Mouse (Mus musculus): ENCODE measurements around the gene Sh2d5.

Sh2d5 gene

DNA sequence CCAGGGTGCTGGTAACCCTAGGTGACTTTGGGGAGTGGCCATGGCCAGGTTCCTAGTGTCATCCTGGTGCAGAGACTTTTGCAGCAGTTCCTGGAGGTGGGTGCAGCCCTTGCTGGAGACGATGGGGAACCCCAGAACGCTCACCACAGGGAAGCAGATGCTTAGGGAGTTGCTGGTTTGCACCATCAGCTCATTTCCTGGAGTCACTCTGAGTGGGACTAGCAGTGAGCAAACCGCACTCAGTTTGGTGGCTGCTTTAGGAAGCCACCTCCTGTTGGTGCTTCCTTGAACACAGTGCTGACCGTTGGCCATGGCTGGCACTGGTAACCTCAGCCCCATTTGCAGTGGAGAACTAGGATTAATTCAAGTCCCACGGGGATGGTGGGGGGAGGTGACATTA lies 9.3 kb downstream of the Sh2d5 start:
- DNase-seq (ENCODE audit: low spot score in 2 of 2) = peak in 1 of 2 experiments; percentile 8

DNA sequence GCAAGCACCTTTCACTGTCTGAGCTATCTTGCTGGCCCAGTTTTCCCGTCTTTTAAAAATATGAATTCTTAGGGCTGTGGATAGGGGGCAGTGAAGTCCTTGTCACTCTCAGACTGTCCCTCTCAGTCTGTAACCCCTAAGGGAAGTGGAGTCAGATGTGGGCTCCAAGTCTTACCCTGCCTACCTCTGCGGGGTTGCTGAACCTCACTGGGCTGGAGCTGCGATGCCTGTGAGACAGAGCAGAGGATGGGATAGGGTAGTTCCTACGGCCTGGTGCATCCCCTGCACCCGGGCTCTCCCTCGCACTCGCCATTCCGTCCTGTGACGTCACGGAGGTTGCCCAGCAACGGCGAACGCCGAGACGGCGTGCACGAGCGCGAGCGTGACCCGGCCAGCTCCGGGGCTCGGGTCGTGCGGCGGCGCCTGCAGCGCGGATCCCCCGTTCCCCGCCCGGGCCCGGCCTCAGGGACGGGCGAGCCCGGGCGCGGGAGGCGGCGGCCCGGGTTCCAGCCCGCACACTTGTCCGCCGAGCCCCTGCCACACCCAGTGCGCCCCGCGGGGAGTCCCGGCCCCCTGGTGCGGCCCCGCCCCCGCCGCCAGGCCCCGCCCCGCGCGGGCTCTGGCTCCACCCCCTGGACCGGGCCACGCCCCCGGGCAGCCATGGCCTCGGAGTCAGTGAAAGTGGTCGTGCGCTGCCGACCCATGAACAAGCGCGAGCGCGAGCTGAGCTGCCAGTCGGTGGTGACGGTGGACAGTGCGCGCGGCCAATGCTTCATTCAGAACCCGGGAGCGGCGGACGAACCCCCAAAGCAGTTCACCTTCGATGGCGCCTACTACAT lies 11.9 kb downstream of the Sh2d5 start:
- peak; percentile 79 to 91 for DNase-seq (ENCODE audit: low spot score in 2 of 2)

DNA sequence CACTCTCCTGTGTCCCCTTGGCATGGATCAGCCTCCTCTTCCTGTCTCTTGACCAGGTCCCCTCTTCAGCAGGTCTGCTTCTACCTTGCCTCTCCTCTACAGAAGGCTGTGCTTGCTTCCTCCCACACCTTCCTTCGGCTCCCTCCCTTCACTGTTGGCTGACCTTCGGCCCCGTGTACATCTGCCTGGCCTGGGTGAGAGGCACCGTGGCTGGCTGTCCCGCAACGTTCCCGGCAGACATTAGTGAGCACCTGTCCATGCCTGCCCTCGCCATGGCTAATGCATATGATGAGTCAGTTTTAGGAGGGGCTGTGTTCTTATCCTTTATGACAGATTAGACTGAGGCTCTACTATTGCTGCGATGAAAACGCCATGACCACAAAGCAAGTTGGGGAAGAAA lies 17.7 kb downstream of the Sh2d5 start:
- no peak for DNase-seq (ENCODE audit: low spot score in 2 of 2)

DNA sequence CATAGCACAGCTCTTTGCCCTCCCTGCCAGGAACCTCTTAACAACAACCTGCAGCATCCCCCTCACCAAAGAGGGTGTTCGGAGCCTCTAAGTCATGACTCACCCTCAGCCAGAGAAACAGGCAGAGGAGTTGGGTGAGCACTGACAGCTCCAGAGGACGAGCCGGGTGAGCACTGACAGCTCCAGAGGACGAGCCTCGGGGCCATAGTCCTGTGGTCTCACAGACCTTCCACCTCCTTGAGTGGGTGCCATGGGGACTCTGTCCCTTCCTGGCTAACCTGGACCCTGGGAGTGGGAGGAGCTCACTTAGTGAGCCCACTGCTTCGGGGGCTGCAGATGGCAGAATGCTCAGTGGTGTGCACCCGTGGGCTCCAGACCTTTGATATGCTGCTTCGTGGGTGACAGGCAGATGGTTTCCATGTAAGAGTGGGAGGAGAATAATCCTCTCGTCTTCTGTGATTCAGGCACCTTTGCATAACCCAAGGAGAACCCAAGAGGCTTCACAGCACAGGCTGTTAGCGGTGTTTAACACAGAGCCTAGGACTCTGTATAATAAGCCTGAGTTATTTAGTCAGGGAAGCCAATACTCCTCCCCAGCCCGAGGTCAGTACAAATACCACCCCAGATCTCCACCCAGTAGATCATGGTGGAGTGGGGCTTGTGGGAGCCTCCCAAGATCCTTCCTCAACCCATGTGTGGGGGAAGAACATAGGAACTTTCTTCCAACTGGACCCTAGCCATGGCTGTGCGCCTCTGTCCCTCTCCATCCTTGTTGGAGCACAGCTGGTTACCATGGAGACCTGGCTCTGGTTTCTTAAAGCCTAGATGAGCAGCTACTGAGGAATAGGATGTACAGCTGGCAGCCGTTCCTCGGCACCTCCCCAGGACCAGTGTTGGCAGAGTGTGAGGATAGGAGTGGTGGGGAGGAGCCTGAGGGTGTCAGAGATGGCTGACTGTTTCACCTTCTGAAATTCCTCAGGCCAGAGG lies 22.1 kb downstream of the Sh2d5 start:
- DNase-seq (ENCODE audit: low spot score in 2 of 2) = peak in 1 of 2 experiments; percentile 53

DNA sequence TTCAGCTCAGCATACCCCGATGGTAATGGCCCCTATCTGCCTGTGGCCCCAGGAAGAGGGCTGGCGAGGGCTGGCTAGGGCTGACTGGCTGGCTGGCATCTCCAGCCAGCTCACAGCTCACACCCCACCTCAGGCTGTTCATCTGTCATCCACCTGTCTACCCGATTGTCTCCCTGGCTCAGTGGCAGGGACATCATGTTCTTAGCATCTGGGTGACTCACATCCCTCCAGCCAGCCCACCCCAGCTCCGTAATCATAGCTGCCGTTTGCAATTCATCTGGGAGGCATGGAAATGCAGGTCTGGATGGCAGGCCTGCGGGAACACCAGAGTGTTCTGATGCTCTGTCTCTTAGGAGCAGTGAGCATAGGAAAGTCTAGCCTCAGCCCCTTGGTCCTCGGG lies 28.1 kb downstream of the Sh2d5 start:
- DNase-seq (ENCODE audit: low spot score in 2 of 2) = no peak

DNA sequence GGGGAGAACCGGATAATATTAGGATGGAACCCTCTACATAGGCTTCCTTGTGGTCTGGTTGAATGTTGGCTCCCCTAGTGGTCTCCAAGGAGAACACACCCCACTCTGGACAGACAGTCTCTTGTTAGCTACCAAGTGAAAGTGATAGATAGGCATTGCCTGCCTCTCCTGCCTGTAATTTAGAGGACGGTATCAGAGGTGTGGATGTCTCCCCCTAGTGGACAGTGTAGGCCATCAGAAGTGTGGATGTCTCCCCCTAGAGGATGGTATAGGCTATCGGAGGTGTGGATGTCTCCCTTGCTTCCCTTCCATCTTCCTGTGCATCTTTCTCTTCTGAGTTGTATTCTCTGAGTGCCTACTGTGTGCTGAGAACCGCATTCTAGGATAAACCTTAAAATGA lies 32.6 kb downstream of the Sh2d5 start:
- DNase-seq (ENCODE audit: low spot score in 2 of 2) = peak; percentile 47 to 55

DNA sequence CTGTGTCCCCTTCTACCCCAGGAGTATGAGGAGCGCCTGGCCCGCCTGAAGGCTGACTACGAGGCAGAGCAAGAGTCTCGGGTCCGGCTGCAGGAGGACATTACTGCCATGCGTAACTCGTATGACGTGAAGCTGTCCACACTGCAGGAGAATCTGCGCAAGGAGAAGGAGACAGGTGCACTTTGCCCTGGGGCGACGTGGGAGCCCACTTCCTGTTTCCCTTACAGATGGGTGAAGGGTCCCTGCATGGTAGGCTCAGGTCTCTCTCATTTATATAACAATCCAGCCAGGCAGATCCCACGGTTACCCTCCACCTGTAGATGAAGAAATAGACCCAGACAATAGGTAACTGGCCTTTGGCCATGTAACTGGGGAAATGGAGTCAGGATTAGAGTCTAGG lies 36.2 kb downstream of the Sh2d5 start:
- DNase-seq (ENCODE audit: low spot score in 2 of 2) = no peak

DNA sequence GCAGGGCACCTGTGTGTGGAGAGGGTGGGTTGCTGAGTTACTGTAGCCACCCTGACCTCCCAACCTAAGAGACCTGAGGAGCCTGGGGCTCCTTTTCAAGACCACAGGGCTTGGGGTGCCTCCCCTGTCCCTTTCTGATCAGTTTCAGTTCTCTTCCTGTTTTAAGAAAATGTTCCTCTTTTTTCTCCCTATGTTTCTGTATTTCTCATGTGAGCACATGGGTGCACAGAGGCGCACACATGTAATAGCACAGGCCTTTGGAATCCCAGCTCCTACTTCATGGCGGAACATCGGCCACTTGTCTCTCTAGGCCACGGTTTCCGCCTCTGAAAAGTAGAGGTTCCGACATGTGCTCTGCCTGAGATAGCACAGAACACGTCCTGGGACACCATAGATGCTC lies 38.5 kb downstream of the Sh2d5 start:
- DNase-seq (ENCODE audit: low spot score in 2 of 2) = no peak

DNA sequence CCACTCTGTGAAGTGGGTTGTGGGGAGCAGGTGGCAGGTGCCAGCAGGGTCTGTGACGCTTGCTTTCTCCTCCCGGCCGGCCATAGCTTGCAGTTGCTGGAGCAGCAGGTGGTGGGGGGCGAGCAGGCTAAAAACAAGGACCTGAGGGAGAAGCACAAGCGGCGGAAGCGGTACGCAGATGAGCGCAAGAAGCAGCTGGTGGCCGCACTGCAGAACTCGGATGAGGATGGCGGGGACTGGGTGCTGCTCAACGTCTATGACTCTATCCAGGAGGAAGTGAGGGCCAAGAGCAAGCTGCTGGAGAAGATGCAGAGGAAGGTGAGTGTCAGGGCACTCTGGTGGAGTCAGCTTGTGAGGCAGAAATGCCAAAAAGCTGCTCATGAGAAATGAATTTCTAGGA lies 41.8 kb downstream of the Sh2d5 start:
- no peak for DNase-seq (ENCODE audit: low spot score in 2 of 2)

DNA sequence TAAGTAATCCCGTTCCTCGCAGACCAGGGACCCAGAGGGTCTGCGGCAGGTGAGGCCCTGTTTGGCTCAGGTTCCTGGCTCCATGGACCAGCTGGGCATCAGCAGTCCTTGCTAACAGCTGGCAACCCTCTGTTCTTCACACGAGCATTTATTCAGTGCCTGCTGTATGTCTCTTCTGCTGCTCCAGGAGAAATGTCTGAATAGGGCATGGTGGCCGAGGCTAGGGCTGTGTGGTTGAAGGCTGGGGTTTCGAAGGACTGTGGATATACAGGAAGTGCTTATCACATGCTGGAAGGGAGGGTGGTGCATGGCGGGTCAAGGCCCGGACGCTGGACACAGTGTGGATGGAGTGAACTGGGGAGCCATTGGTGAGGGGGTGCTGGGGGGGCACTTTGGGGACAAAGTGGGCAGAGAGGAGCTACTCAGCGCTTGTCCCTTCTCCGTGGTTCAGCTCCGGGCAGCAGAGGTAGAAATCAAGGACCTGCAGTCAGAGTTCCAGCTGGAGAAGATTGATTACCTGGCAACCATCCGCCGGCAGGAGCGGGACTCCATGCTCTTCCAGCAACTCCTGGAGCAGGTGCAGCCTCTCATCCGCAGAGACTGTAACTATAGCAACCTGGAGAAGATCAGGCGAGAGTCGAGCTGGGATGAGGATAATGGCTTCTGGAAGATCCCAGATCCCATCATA lies 43.2 kb downstream of the Sh2d5 start:
- DNase-seq (ENCODE audit: low spot score in 2 of 2) = no peak

DNA sequence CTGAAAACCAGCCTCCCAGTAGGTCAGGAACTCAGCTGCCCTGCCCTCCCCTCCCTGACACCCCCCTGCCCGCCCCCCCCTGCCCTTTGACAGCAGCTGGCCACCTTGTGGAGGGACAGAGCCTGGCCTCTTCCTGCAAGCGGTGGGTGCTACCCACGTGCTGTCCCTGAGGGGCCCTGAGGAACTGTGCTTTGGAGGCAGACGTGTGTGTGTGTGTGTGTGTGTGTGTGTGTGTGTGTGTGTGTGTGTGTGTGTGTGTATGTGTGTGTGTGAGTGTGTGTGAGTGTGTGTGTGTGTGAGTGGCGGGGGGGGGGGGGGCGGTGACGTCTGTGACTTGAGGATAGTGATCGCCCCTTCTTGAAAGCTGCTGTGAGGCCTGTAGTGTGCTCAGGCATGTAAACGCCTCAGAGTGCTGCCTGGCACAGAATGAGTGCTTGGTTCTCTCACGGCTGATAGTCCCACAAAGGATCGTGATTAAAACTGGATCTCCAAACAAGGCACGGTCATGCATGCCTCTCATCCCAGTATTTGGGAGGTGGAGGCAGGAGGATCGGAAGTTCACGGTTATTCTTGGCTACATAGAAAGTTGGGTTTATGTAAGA lies 43.8 kb downstream of the Sh2d5 start:
- DNase-seq (ENCODE audit: low spot score in 2 of 2) = no peak

DNA sequence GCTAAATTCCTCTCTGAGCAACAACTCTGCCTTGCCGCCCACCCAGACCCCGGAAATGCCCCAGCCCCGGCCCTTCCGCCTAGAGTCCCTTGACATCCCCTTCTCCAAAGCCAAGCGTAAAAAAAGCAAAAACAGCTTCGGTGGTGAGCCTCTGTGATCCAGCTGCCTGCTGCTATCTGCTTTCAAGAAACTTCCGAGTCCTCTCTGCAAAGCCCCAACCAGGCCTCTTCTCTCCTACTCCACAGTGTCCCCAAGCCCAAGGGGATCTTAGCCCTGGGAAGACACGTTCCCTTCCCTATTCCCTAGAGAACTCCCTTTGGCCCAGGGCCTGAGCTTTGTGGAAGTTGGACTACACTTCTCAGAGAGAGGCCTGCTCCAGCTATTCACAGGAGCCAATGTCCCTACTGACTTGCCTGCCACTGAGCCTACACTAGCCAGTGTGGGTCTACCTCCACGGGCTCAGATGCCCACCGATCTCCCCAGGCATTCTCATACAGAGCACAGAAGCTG lies 51.1 kb downstream of the Sh2d5 start:
- DNase-seq (ENCODE audit: low spot score in 2 of 2) = no peak

DNA sequence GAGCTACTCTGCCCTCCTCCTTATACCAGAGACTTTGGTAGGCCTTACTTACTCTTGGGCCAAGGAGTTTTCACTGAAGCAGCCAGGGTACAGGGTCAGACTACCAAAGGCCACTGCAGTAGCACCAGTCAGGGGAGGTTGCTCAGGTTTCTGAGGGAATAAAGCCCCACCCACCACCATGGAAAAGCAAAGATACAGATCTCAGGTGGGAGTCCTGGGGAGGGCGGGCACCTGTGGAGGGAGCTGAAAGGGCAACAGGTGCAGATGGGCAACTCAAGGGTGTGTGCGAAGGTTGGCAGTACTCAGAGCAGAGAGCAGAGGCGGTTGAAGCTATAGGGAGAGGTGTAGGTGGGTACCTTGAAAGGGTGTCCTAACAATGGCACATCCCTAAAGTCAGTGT lies 52.8 kb downstream of the Sh2d5 start:
- DNase-seq (ENCODE audit: low spot score in 2 of 2) = no peak

DNA sequence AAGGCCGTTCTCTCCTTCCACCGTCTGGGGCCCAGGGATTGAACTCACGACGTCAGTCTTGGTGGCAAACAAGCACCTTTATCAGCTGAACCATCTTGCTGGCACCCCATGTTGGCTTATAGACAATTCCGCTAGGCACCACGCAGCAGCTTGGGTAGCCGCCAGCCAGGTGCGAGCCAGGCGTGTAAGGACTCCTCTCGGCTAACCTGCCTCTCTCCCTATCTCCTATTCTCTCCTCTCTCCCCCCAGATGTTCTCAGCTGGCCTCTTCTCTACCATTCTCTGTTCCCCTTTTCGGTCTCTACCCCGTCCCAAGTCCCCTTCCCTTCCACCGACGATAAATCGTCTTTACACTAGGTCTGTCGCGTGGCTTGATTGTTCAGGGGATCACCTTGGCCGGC lies 53.5 kb downstream of the Sh2d5 start:
- no peak for DNase-seq (ENCODE audit: low spot score in 2 of 2)

DNA sequence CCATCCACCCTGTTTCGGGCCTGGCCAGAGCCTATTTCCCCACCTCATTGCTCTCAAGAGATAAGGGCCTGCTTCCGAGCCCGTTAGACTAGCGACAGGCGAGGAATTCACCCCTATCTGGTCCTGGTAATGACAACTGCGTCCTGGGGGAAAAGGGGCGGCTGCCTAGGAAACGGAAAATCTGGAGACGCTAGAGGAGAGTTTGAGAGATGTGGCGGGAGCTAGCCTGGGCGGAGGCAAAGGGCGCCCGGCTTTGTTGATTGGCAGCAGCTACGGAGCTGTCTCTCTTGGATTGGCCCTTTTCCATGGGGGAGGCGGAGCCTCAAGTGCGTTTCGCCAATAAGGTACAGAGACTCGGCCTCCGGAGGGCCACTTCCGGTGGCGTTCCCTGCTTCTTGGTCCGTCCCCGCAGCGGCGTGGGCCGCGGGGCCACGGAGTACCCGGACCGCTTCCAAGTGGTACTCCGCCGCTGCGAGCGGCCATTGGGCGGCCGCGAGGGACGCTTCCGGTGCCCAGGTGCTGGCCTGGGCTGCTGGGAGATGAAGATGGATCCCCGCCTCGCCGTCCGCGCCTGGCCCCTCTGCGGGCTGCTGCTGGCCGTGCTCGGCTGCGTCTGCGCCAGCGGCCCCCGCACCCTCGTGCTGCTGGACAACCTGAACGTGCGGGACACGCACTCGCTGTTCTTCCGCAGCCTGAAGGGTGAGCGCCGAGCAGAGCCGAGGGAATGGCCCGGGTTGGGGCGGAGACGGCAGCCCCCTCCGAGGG lies 54.3 kb downstream of the Sh2d5 start, which contains the start of gene Ddost:
TSS of gene Ddost (plus strand) at position 391 of the 765 bp plus-strand sequence.
- DNase-seq (ENCODE audit: low spot score in 2 of 2) = peak; percentile 98

DNA sequence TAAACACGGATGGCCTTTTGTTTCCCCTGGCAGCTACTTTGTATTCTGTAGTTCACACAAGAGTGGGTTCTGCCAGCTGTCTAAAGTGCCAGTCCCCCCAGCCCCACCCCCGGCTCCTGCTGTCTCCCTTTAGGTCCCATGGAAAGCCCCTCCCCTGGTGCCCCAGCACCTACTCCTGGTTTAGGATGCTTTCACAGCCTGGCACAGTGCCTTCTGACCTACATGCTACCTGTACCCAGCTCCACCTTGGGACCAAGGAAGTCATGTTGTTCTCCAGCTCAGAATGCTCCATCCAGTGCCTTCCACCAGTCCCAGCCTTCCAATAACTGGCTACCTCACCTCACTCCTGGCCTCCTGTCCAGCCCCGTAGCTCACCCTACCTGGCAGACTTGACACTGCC lies 56.8 kb downstream of the Sh2d5 start:
- DNase-seq (ENCODE audit: low spot score in 2 of 2) = no peak

DNA sequence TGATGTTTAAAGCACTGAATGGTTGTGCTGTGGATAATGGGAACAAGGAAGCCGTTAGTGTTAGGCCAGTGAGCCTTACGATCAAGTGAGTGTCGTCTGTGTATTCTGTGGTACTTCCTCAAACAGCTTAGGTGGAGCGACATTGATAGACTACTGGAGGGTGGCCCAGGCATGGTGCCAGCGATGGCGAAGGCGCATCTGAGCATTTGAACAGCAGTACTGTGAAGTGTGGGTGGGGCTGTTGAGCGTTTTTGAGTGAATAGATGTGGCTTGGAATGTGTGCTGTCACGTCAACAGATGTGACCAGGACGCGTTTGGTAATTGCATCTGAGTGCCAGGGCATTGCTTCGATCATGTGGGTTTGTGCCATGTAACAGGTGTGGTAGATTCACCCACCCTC lies 57.5 kb downstream of the Sh2d5 start:
- DNase-seq (ENCODE audit: low spot score in 2 of 2) = no peak

DNA sequence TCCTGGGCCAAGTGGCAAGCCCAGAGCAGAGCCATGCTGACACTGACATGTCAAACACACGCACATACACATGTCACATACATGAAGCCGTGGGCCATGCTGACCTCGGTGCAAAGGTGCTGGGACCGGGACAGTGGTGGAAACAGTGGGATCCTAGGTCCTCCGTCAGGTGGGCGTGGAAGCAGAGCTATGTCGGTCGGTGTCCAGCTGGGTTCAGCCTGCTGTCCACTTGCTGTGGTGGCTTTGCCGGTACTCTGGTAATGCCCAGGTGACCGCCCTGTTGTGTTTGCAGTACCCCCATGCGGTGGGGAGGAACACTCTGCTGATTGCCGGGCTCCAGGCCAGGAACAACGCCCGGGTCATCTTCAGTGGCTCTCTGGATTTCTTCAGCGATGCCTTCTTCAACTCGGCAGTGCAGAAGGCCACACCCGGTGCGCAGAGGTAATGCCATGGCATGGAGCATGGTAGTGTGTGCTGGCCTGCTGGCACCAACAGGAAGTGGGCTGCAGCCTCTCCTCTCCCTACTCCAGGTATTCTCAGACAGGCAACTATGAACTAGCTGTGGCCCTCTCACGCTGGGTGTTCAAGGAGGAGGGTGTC lies 60.2 kb downstream of the Sh2d5 start:
- no peak for DNase-seq (ENCODE audit: low spot score in 2 of 2)
